Mouse (Mus musculus): ENCODE results near the gene Atp8a2. TPM values are rescaled to one million over a fixed set of nuclear protein-coding genes. Genes with fewer than 3 reads are reported as not detected.

The Atp8a2 gene
- polyA plus RNA-seq, 2 experiments = 0.70 to 1.7 TPM

- 80% methylated on average over 3 of the region's 3 CpGs for WGBS
- Histone ChIP-seq H3K27me3 (ENCODE audit: control insufficient read depth, insufficient read depth, low read length) (no peaks in the 10 kb centered on the region), H3K4me2 (replicated peaks; ENCODE audit: low read depth, low read length, severe bottlenecking) (no peak overlapping the region), H3K4me1 (ENCODE audit: control insufficient read depth, insufficient read depth, low read length) (no peaks in the 10 kb centered on the region), H3K27ac (replicated peaks; ENCODE audit: low read depth, low read length) (no peak overlapping the region), H3K9me3 (ENCODE audit: control insufficient read depth, low read length) (no peaks in the 10 kb centered on the region), H3K9ac (ENCODE audit: low read depth, low read length, severe bottlenecking) (no peak overlapping the region), H3K36me3 (ENCODE audit: control insufficient read depth, insufficient read depth, low read length) (no peaks in the 10 kb centered on the region), H3K4me3 (replicated peaks; ENCODE audit: low read length) (no peak overlapping the region)
- DNase-seq (ENCODE audit: low spot score) (no peak), ATAC-seq (ENCODE audit: low FRiP score, low read depth) (no peak)
- TF ChIP-seq POLR2A (IDR thresholded peaks at IDR 0.05; ENCODE audit: borderline replicate concordance, extremely low read depth, insufficient read depth, insufficient read length) = no peak
Observed at GRCm38 (mm10) chr14:60061023-60061422, 136.0 kb downstream of the Atp8a2 start.

GRCm38 (mm10) chr14:60058867-60059266, 138.1 kb downstream of the Atp8a2 start:
- Histone ChIP-seq H3K36me3 (ENCODE audit: control insufficient read depth, insufficient read depth, low read length) (no peaks in the 10 kb centered on the region), H3K9ac (ENCODE audit: low read depth, low read length, severe bottlenecking) (no peak overlapping the region), H3K27ac (replicated peaks; ENCODE audit: low read depth, low read length) (no peak overlapping the region), H3K27me3 (ENCODE audit: control insufficient read depth, insufficient read depth, low read length) (no peaks in the 10 kb centered on the region), H3K9me3 (ENCODE audit: control insufficient read depth, low read length) (no peaks in the 10 kb centered on the region), H3K4me1 (ENCODE audit: control insufficient read depth, insufficient read depth, low read length) (no peaks in the 10 kb centered on the region), H3K4me2 (replicated peaks; ENCODE audit: low read depth, low read length, severe bottlenecking) (no peak overlapping the region), H3K4me3 (replicated peaks; ENCODE audit: low read length) (no peak overlapping the region)
- ATAC-seq (ENCODE audit: low FRiP score, low read depth) (no peak), DNase-seq (ENCODE audit: low spot score) (no peak)
- TF ChIP-seq POLR2A (IDR thresholded peaks at IDR 0.05; ENCODE audit: borderline replicate concordance, extremely low read depth, insufficient read depth, insufficient read length) = no peak
- WGBS = 49% methylated on average over 3 of the region's 3 CpGs

- TF ChIP-seq POLR2A (IDR thresholded peaks at IDR 0.05; ENCODE audit: borderline replicate concordance, extremely low read depth, insufficient read depth, insufficient read length) = no peak
- DNase-seq (ENCODE audit: low spot score) = no peak
- no peak overlapping the region for H3K27ac ChIP-seq (replicated peaks; ENCODE audit: low read depth, low read length)
Observed at GRCm38 (mm10) chr14:60055231-60055630, 141.7 kb downstream of the Atp8a2 start.

GRCm38 (mm10) chr14:60030666-60031065, 166.3 kb downstream of the Atp8a2 start:
- Histone ChIP-seq H3K27me3 (ENCODE audit: control insufficient read depth, insufficient read depth, low read length) (no peaks in the 10 kb centered on the region), H3K9me3 (ENCODE audit: control insufficient read depth, low read length) (no peaks in the 10 kb centered on the region), H3K9ac (ENCODE audit: low read depth, low read length, severe bottlenecking) (no peak overlapping the region), H3K4me3 (replicated peaks; ENCODE audit: low read length) (no peak overlapping the region), H3K4me2 (replicated peaks; ENCODE audit: low read depth, low read length, severe bottlenecking) (no peak overlapping the region), H3K27ac (replicated peaks; ENCODE audit: low read depth, low read length) (no peak overlapping the region), H3K36me3 (ENCODE audit: control insufficient read depth, insufficient read depth, low read length) (no peaks in the 10 kb centered on the region), H3K4me1 (ENCODE audit: control insufficient read depth, insufficient read depth, low read length) (0 out of 2 replicates have a peak, but pooled peaks cover 4% of the 10 kb centered on the region)
- no peak for TF ChIP-seq POLR2A (IDR thresholded peaks at IDR 0.05; ENCODE audit: borderline replicate concordance, extremely low read depth, insufficient read depth, insufficient read length)
- ATAC-seq (ENCODE audit: low FRiP score, low read depth) = no peak
- WGBS = 31% methylated on average over 2 of the region's 2 CpGs
- peak; percentile 58 for DNase-seq (ENCODE audit: low spot score)

More at GRCm38 (mm10) chr14:60055231-60055630, 141.7 kb downstream of the Atp8a2 start:
- H3K9ac ChIP-seq (ENCODE audit: low read depth, low read length, severe bottlenecking) = no peak overlapping the region
- H3K9me3 ChIP-seq (ENCODE audit: control insufficient read depth, low read length) = no peaks in the 10 kb centered on the region
- no peaks in the 10 kb centered on the region for H3K27me3 ChIP-seq (ENCODE audit: control insufficient read depth, insufficient read depth, low read length)
- H3K36me3 ChIP-seq (ENCODE audit: control insufficient read depth, insufficient read depth, low read length) = no peaks in the 10 kb centered on the region
- H3K4me3 ChIP-seq (replicated peaks; ENCODE audit: low read length) = no peak overlapping the region
- ATAC-seq (ENCODE audit: low FRiP score, low read depth) = no peak
- H3K4me2 ChIP-seq (replicated peaks; ENCODE audit: low read depth, low read length, severe bottlenecking) = no peak overlapping the region
- no peaks in the 10 kb centered on the region for H3K4me1 ChIP-seq (ENCODE audit: control insufficient read depth, insufficient read depth, low read length)
- WGBS = 95% methylated on average over 4 of the region's 4 CpGs

- no peak for TF ChIP-seq POLR2A (IDR thresholded peaks at IDR 0.05; ENCODE audit: borderline replicate concordance, extremely low read depth, insufficient read depth, insufficient read length)
- no peaks in the 10 kb centered on the region for H3K36me3 ChIP-seq (ENCODE audit: control insufficient read depth, insufficient read depth, low read length)
- no peak overlapping the region for H3K4me3 ChIP-seq (replicated peaks; ENCODE audit: low read length)
- no peaks in the 10 kb centered on the region for H3K27me3 ChIP-seq (ENCODE audit: control insufficient read depth, insufficient read depth, low read length)
- 41% methylated on average over 1 of the region's 1 CpGs for WGBS
- 0 out of 2 replicates have a peak, but pooled peaks cover 4% of the 10 kb centered on the region for H3K4me1 ChIP-seq (ENCODE audit: control insufficient read depth, insufficient read depth, low read length)
- ATAC-seq (ENCODE audit: low FRiP score, low read depth) = no peak
- no peaks in the 10 kb centered on the region for H3K9me3 ChIP-seq (ENCODE audit: control insufficient read depth, low read length)
- no peak overlapping the region for H3K9ac ChIP-seq (ENCODE audit: low read depth, low read length, severe bottlenecking)
- no peak overlapping the region for H3K4me2 ChIP-seq (replicated peaks; ENCODE audit: low read depth, low read length, severe bottlenecking)
- no peak overlapping the region for H3K27ac ChIP-seq (replicated peaks; ENCODE audit: low read depth, low read length)
- DNase-seq (ENCODE audit: low spot score) = no peak
Observed at GRCm38 (mm10) chr14:60027139-60027538, 169.8 kb downstream of the Atp8a2 start.

GRCm38 (mm10) chr14:60026647-60027046, 170.3 kb downstream of the Atp8a2 start:
- DNase-seq (ENCODE audit: low spot score) = peak; percentile 76
- H3K9ac ChIP-seq (ENCODE audit: low read depth, low read length, severe bottlenecking) = no peak overlapping the region

More at GRCm38 (mm10) chr14:60026647-60027046, 170.3 kb downstream of the Atp8a2 start:
- H3K27ac ChIP-seq (replicated peaks; ENCODE audit: low read depth, low read length) = no peak overlapping the region
- H3K4me1 ChIP-seq (ENCODE audit: control insufficient read depth, insufficient read depth, low read length) = 0 out of 2 replicates have a peak, but pooled peaks cover 4% of the 10 kb centered on the region
- TF ChIP-seq POLR2A (IDR thresholded peaks at IDR 0.05; ENCODE audit: borderline replicate concordance, extremely low read depth, insufficient read depth, insufficient read length) = no peak
- no peak for ATAC-seq (ENCODE audit: low FRiP score, low read depth)
- WGBS = 31% methylated on average over 8 of the region's 8 CpGs
- H3K9me3 ChIP-seq (ENCODE audit: control insufficient read depth, low read length) = no peaks in the 10 kb centered on the region
- no peak overlapping the region for H3K4me2 ChIP-seq (replicated peaks; ENCODE audit: low read depth, low read length, severe bottlenecking)
- H3K27me3 ChIP-seq (ENCODE audit: control insufficient read depth, insufficient read depth, low read length) = no peaks in the 10 kb centered on the region
- H3K36me3 ChIP-seq (ENCODE audit: control insufficient read depth, insufficient read depth, low read length) = no peaks in the 10 kb centered on the region
- no peak overlapping the region for H3K4me3 ChIP-seq (replicated peaks; ENCODE audit: low read length)
